Mouse (Mus musculus) activated CD4-positive, CD25-positive, alpha-beta regulatory T cell, adult 4 months (primary cell): Measurements from ENCODE around the gene Zcchc8. TPM values are rescaled to one million over a fixed set of nuclear protein-coding genes. Genes with fewer than 3 reads are reported as not detected.

ENCODE experiments used
- polyA plus RNA-seq, 2 experiments: library from polyadenylated mRNA; unstranded; fragments of 100-300 nt; shearing (Covaris generic); gene quantifications; one replicate each; pipeline ENCODE4 v1.2.1; 2017

Zcchc8 gene
- polyA plus RNA-seq, 2 experiments from 2014 or later = 55.2 to 55.4 TPM

Other genes starting within 250 kb of the Zcchc8 start
- gene Lrrc43, start 231.8 kb downstream of the Zcchc8 start, polyA plus RNA-seq = not detected
- gene Il31, start 231.6 kb downstream of the Zcchc8 start, polyA plus RNA-seq = not detected
- under 1 TPM in 1 of 2 experiments, not detected in 1; 0.33 TPM for gene B3gnt4, start 210.6 kb downstream of the Zcchc8 start, polyA plus RNA-seq
- 10 to 100 TPM; 70.9 to 85.2 TPM for gene Diablo, start 196.9 kb downstream of the Zcchc8 start, polyA plus RNA-seq
- gene Gm49027, start 195.6 kb downstream of the Zcchc8 start, polyA plus RNA-seq = not detected
- gene Vps33a, start 148.1 kb downstream of the Zcchc8 start, polyA plus RNA-seq = 10 to 100 TPM; 33.9 to 36.8 TPM
- 10 to 100 TPM; 43.3 to 49.8 TPM for gene Clip1, start 36.5 kb downstream of the Zcchc8 start, polyA plus RNA-seq
- gene Rsrc2, start 28.3 kb upstream of the Zcchc8 start, polyA plus RNA-seq = 100 to 1,000 TPM; 149 to 161 TPM
- 1 to 10 TPM; 5.5 to 8.9 TPM for gene Kntc1, start 28.6 kb upstream of the Zcchc8 start, polyA plus RNA-seq
- gene Hcar2, start 144.4 kb upstream of the Zcchc8 start, polyA plus RNA-seq = not detected
- gene Hcar1, start 158.9 kb upstream of the Zcchc8 start, polyA plus RNA-seq = not detected
- gene Denr, start 186.1 kb upstream of the Zcchc8 start, polyA plus RNA-seq = 10 to 100 TPM; 81.2 to 84.6 TPM
- gene Gm43518, start 206.3 kb upstream of the Zcchc8 start, polyA plus RNA-seq = 1 to 10 TPM; 3.1 to 3.7 TPM
- gene Ccdc62, start 209.6 kb upstream of the Zcchc8 start, polyA plus RNA-seq = 1 to 10 TPM; 6.1 to 6.9 TPM